Mouse (Mus musculus): ENCODE data around the gene Iqcd. TPM values are rescaled to one million over a fixed set of nuclear protein-coding genes. Genes with fewer than 3 reads are reported as not detected.

Iqcd gene
- 1 to 10 TPM in 1 of 2 experiments, under 1 TPM in 1; 0.81 to 1.1 TPM for total RNA-seq (2021)

DNA sequence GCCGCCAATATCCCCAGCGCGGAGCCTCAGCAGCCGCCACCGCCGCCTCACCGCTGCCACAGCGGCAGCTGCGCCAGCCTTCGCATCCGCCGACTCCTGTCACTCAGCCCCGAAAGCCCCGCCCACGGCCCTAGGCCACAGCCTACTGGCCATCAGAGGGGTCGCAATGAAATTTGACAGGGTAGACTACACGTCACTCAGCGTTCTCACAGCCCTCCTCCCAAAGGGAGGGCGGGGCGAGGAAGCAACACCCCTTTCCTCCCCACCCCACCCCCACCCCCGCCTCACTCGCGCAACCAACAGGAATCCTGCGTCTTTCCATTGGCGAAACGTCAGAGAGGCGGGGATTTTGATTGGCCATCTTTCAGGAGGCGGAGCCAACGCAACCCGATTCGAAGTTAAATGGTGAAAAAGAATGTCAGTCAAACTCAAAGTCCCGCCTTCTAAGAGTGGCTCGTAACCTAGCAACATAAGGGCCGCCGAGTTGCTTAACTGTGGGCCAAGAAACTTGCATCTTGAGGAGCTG is at the start of gene Iqcd, which contains the start of gene Tpcn1:
Gene Iqcd (plus strand): TSS at position 448 of the 526 bp plus-strand sequence.
Gene Tpcn1 (minus strand): TSS at position 105 of the 526 bp plus-strand sequence.
- intact Hi-C loops (cut with DNase I), result loop anchor here (5.0 kb wide), 1 partner anchor 76 kb away; the partner anchor contains the start of gene Slc8b1

DNA sequence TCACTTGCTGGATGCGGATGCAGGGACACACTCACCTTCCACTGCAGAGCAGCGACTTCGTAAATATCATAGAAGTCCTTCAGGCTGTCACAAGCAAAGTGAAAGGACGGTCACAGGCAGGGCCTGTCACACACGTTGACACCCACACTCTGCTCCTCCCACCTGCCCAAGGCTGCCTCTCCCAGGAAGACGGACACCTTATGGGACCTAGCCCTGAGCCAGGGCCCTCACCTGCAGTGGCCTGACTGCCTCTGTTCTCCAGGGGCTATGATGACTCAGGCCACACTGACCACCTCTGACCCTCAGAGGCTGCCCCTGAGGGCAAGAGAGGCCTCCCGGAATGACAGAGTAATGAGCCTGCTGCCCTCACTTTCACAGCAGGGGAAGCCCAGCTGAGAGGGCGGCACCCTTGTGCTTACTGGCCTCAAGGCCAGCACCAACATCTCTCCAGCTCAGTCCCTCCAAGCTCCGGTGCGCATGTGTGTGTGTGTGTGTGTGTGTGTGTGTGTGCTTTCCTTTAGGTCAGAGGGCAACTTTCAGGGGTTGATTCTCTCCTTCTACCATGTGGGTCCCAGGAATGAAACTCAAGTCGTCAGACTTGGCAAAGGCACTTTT is 40.5 kb upstream of the Iqcd start:
- intact Hi-C loops (cut with DNase I), result no loop called here
- no peak for DNase-seq (ENCODE audit: low spot score in 2 of 2)

More for the DNA sequence above, at the start of gene Iqcd, which contains the start of gene Tpcn1:
- peak; percentile 98 for DNase-seq (ENCODE audit: low spot score in 2 of 2)

DNA sequence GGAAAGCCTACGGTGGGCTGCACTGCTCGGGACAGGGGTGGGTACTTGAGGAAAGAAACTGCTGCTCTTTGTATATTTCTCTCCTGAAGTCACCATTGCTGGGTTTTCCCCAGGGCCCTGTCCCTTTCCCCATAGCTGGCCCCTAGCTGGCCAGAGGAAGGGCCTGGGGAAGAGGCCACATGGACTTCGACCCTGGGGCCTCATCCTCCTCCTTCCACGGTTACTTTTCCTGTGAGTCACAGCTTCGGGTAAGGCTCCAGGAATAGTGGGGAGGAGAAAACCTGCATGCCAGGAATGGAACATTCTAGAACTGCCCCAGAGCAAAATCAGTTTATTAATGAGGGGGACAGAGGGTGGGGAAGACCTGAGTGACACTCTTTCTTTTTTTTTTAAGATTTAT is 38.7 kb upstream of the Iqcd start:
- DNase-seq (ENCODE audit: low spot score in 2 of 2), result no peak
- intact Hi-C loops (cut with DNase I), result no loop called here

DNA sequence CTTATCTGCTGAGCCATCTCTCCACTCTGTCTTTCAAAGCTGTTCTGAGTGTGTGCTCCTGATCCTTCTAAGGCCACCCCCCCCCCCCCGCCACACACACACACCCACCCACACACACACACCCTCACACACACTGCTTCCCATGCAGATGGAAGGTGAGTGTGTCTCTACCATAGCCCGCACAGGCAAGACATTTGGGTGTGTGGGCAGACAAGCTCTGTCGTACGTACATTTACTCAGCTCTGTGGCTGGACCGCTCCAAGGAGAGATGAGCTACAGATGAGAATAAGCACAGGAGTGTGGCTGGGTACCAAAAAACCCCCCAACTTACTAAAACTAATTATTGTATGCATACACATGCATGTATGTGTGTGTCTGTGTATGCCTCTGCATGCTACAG is 38.1 kb upstream of the Iqcd start:
- DNase-seq (ENCODE audit: low spot score in 2 of 2), result no peak
- intact Hi-C loops (cut with DNase I), result no loop called here

DNA sequence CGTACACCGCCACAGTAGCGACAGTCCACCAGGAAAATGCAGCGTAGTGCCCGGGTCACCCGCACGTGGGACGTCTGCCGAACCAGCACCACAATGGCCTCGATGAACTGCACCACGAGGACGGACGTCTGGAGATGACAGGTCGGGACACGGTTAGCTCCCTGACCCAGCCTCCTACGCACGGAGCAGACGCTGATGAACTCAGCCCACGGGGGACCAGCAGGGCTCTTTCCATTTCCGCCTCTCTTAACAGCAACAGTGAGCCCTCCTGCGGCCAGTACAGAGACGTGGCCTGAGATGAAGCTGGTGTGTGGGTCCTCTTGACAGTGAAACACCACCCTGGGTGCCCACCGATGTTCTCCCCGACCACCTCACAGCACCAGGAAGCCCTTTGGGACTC is 32.9 kb upstream of the Iqcd start:
- intact Hi-C loops (cut with DNase I), result no loop called here
- no peak for DNase-seq (ENCODE audit: low spot score in 2 of 2)

DNA sequence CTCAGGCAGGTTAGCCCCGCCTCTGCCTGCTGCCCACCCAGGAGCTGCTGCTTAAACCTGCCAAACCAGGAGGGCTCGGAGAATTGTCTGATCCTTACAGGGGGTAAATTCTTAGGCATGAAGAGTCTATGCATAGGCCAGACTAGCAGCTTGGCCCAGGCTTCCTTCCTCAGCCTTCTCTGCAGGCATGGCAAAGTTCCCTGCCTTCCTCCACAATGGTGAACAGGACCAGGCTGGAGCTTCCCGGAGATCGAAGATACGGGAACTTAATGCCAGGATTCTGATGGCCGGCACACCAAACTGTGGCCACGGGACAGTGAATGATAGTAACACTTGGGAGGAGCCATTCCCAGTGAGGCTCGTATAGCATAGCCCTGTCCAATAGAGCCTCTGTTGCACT is 30.8 kb upstream of the Iqcd start:
- DNase-seq (ENCODE audit: low spot score in 2 of 2), result no peak
- intact Hi-C loops (cut with DNase I), result no loop called here

DNA sequence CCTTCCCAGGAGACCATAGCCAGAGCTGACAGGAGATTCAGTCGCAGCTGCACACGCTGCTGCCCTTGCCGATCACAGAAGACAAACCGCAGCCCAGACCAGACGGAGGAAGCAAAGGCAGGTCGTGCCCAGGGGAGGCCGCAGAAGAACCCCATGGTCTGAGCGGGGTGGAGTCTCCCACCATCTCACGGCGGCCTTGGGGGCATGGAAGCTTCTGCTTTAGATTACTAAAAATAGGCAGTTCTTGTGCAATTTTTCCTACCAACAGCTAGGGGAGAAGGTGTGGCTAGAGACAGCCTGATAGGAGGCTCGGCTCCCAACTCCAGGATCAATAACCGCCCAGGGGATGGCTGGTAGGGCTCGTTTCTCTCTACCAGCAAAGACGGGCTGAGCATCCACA is 30.1 kb upstream of the Iqcd start:
- no peak for DNase-seq (ENCODE audit: low spot score in 2 of 2)
- intact Hi-C loops (cut with DNase I), result no loop called here

DNA sequence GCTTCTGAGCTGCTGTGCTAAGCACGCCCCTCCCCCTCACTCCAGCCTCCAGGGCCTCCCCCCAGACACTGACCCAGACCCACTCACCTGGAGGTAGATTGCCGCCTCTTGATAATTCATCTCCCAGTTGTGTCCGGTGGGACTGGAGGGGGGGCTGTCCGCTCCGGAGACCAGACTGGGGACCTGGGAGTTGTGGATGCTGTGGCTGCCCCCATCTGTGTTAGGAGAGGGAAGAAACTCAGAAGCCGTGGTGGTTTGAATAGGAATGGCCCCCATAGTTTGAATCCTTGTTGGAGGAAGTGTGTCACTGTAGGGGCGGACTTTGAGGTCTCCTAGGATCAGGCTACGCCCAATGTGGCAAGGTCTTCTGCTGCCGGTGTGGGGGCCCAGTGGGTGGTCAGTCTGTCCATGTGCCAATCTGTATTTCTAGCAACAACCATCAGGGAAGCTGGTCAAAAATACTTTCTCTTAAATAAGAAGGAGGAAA is 28.6 kb upstream of the Iqcd start:
- DNase-seq (ENCODE audit: low spot score in 2 of 2), result no peak

DNA sequence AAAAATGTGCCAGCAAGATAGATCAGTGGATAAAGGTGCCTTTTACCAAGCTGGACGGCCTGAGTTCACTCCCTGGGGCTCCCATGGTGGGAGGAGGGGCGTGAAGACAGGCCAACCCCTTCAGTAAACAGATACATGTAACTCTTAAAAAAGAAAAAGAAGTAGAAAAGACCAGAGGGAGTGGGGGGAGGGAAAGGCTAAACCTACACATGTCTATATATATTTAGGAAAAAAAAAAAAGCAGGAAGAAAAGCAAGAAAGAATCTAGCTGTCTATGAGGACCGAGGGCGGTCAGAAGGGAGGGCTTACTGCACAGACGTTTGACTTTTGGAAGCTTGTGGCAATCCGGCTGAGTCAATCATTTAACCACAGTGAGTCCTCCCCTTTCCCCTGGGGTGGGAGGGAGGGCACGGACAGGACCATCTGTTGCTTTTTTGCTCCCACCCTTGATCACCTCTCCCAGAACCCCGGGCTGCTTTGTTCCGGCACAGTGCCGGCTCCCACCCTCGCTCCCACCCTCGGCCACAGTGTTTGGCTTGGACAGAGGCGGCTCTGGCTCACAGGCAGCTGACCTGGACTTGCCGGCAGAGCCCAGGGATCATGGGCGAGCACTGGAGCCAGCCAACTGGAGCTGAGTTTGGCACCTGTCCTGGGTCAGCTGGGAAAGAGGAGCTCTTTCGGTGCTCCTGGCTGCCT is 28.1 kb upstream of the Iqcd start:
- intact Hi-C loops (cut with DNase I), result no loop called here
- DNase-seq (ENCODE audit: low spot score in 2 of 2), result peak in 1 of 2 experiments; percentile 45

More for the DNA sequence above, 28.6 kb upstream of the Iqcd start:
- intact Hi-C loops (cut with DNase I), result no loop called here

DNA sequence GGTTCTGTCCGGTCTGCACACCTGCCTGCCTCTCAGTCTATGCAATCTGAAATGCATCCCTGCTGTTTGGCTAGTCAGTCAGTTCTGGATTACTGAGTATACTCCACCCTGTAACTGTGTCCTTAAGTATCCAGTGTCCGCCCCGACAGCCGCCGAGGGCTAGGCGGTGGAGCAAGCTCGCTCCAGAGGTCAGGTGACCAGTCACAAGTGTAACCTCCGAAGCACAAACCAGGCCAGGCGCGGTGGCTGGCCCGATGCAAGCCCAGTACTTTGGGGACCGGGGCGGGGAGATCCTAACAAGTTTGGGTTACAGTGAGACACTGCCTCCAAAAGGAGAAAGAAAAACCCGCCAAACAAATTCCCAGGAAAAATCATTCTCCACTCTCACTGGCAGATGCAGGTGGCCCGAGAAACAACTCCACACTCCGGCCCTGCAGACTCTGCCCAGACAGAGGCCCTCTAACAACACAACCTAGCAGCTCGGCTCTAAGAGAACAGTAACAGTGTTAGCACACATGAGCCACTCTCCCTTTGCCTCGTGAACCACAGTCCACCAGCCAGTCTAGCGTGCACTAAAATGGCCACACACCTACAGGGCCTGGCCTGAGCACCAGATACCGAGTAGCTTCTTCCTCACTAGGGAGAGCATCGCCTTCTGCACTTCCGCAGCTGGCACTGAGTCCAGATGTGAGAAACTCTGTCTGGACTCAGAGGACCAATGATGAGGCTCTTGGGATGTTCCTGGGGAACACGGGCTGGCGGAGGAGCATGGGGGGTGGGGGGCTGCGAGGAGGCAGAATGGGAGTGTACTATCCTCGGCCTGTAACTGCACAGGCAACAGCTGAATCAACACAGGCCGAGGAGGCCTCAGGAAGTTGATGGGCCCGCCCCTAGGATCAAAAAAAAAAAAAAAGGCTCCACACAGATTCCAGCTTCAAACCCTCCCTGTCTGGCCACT is 25.6 kb upstream of the Iqcd start:
- no peak for DNase-seq (ENCODE audit: low spot score in 2 of 2)
- intact Hi-C loops (cut with DNase I), result no loop called here

DNA sequence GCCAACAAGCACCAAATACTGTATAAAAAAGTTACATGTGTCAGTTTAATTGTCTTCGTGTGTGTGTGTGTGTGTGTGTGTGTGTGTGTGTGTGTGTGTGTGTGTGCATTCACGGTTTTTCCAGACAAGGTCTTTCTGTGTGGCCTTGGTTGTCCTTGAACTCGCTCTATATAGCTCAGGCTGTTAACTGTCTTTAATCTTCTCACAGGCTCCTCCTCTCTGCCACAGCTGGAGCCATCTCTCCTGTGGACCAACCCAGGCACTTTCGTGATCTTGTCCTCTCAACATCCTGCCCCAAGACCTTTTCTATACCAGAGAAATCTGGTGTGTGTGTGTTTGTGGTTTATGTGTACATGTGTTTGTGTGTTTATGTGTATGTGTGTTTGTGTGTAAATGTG is 24.9 kb upstream of the Iqcd start:
- intact Hi-C loops (cut with DNase I), result no loop called here
- DNase-seq (ENCODE audit: low spot score in 2 of 2), result no peak

DNA sequence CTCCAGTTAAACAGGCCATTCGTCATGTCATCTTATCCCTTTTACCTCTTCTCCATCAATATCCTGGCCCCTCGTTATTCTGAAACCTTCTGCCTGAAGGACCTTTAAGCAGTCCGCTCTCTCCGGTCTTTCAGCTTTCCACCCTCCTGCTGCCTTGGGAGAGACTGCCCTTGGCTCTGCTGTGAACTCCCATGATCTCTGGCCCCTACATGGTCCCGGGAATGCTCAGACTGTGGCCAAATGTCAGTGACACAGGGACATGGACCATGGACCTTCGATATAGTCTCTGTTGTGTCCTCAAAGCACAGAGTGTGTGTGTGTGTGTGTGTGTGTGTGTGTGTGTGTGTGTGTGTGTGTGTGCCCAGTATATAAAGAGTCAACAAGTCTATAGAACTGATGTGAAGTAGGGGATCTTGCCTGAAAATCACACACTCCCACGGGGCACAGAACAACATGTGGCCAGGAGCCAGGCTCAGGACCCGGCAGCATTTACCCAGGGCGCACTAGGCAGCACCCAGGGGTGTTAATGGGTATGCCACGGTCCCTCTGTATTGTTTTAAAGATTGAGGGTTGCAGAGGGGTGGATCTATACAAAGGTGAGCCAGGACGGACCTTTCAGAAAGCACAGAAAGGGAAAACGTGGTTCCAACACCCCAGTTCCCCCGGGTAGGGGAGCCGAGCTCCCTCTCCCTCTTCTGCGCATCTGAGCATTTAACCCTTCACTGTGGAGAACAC is 23.5 kb upstream of the Iqcd start:
- intact Hi-C loops (cut with DNase I), result no loop called here
- DNase-seq (ENCODE audit: low spot score in 2 of 2), result no peak

DNA sequence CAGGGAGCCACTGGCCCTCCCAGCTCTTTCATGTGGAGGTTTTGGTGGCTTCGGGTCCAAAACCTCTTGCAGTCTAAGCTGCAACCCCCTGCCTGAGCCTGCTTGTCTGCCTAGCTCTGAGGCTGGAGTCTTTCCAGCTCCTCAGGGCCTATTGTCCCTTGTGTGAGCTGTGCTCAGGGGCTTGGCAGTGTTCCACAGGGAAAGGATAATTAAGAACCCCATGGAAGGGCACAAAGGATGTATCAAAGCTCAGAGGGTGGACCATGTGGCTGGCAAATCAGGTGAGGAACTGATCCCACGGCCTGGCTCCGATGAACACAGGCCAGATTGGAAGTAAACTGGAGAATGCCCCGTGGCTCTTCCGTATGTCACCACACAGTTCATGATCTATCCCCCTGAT is 22.7 kb upstream of the Iqcd start:
- intact Hi-C loops (cut with DNase I), result no loop called here
- DNase-seq (ENCODE audit: low spot score in 2 of 2), result no peak

DNA sequence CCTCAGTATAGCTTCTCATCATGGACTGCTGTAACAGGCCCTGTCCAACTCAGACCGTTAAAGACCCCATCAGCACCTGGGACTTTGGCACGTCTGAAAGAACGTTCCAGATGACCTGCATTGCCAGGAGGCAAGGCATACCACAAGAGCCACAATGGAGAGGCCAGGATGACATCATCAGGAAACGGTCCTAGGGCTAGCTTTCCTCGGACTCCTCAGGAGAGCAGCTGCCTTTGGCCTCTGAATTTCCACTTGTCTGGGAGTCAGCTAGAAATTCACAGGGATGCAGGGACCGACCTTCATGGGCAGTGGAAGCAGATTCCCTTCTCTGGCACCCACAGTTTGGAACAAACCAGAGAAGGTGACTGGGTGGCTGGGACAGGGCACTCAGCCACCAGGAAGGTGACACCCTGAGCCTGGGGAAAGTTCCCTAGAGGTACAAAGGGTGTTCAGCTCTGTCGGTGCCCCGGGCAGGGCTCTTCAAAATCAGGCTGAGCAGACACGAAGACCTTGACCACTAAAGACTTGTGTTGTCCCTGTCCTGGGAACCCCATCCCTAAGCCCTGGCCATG is 22.0 kb upstream of the Iqcd start:
- DNase-seq (ENCODE audit: low spot score in 2 of 2), result no peak

DNA sequence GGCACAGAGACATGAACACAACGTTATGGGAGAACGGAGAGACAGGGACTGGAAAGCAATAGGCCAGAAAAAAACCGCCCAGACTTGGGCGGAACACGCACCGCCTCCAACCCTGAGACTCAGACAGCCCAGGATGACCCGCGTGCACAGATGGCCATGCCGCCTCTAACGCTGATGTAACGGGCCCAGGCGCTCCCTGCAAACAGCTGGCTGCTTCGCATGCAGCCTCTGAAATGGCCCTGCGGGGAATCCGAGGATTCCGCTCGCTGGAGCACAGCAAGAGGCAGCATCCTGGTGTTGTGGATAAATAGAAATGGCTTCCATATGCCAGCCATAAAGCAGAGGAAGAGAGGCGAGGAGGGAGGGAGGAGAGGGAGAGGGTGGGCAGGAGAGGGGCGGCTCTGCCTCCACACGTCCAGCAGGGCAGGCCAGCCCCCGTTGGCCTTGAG is 21.5 kb upstream of the Iqcd start:
- DNase-seq (ENCODE audit: low spot score in 2 of 2), result peak in 1 of 2 experiments; percentile 46
- intact Hi-C loops (cut with DNase I), result no loop called here

More for the DNA sequence above, 22.0 kb upstream of the Iqcd start:
- intact Hi-C loops (cut with DNase I), result no loop called here

DNA sequence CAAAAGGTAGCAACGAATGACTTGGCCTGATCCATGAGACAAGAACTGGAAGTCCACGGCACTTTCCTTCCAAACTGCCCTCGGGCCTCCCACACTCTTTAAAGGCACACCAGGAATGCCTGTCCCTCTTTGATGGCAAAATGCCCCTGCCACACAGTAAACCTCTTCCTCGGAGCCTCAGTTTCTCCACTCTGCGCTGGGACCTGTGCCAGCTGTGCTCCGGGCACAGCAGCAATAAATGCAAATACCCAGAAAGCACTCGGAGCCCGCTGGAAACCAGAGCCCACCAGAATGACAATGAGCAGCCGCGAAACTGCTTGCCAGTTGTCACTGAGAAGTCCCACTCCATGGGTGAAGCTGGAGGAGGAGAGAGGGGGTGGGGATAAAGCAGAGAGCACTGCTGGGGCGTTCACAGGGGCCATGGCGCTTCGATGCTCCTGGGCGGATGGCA is 21.0 kb upstream of the Iqcd start:
- intact Hi-C loops (cut with DNase I), result no loop called here
- no peak for DNase-seq (ENCODE audit: low spot score in 2 of 2)

DNA sequence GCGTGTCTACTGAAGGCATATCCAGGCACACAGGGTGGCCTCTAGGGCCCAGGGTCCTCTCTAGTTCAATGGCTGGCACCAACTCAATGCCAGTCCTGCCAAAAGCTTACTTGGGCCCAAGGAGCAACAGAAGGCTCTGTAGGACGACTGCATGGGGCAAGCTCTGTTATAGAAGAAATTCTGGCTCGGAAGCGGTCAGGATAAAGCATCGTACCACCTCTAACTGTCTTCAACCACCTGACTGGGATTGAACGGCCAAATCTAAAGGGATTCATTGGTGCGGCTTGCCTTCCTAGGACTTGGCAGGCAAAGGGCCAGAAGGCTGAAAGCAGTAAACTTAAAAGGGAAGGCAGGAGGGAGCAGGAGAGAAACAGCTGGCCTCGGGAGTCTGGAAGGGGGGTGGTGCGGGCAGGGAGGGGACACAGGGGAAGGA is 20.5 kb upstream of the Iqcd start:
- intact Hi-C loops (cut with DNase I), result no loop called here

DNA sequence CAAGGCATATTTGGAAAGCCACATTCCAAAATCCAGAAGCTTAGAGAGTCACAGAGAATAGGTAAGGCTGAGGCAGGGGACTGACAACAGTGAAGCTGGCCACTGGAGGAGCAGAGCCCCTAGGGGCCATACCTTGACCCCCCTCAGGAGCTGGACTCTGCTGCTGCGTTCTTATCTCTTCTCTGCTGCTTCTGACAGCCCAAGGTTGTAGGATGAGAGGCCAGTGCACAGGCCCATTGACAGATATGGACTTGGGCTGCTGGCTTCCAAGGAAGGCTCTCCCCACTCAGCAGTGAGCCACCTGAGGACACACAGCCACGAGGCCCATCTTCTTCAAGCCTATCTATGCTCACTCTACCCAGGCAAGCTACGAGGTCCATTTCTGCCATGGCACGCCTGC is 19.9 kb upstream of the Iqcd start:
- intact Hi-C loops (cut with DNase I), result no loop called here
- DNase-seq (ENCODE audit: low spot score in 2 of 2), result no peak

More for the DNA sequence above, 20.5 kb upstream of the Iqcd start:
- no peak for DNase-seq (ENCODE audit: low spot score in 2 of 2)

DNA sequence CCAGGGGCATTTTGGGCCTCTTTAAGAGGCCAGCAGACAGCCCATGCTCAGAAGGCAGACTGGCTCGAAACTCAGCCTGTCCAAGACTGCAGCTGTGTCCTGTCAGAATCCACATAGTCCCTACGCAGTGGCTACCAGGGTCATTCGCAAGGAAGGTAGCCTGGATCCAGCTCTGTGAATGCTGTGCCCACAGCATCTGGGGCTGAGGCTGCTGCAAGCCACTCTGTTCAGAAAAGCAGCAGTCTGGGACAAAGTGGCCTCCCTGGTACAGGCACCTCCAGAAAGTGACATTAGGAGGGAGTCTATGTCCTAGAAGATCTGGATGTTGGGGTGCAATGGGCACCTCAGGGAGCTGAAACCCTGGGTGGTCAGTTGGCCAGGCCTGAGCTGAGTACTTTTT is 19.0 kb upstream of the Iqcd start:
- intact Hi-C loops (cut with DNase I), result no loop called here
- no peak for DNase-seq (ENCODE audit: low spot score in 2 of 2)

Data from left cerebral cortex, postnatal 36 days (tissue).